Mouse (Mus musculus) Patski (cell line): ENCODE data around the gene Alox15. TPM values are rescaled to one million over a fixed set of nuclear protein-coding genes. Genes with fewer than 3 reads are reported as not detected.
A peak's percentile ranks its signal among the peaks of the same experiment; 100 is the strongest.

Experiments
- ATAC-seq: fragments of 100-300 bp; one replicate; pipeline ENCODE4 v1.8.0; 2021
- CTCF ChIA-PET: fragments of 350-600 bp; sonication (Branson Sonifier 250); formaldehyde crosslinking; loops from one replicate; lab custom pipeline; 2022; ENCODE audit warnings: inconsistent platforms; lab: Charles Lee
- POLR2A ChIA-PET: fragments of 350-600 bp; sonication (Branson Sonifier 250); formaldehyde crosslinking; loops from one replicate; lab custom pipeline; 2022; ENCODE audit warnings: antibody characterized with exemption, inconsistent platforms; lab: Charles Lee
- DNase-seq: peaks from one replicate; pipeline ENCODE4 v3.0.0-alpha.2; 2011; ENCODE audit warnings: low read depth, low spot score
- H3K27me3 ChIP-seq: fragments of 371-371 bp; one replicate; pipeline ENCODE4 v1.5.1; 2021
- CTCF ChIP-seq: fragments of 100-300 bp; IDR thresholded peaks from one replicate; pipeline ENCODE4 v1.5.1; 2021
- in situ Hi-C: fragments of 300-500 bp; cut with MboI; formaldehyde crosslinking; loops from 3 replicates; pipeline ENCODE4 v1.11.1; 2018; ENCODE audit warnings: low pct_unique_long_range_greater_than_20kb, mixed read lengths
- polyA plus RNA-seq: library from polyadenylated mRNA; unstranded; gene quantifications from one replicate; pipeline ENCODE4 v1.2.3, GENCODE M21; 2021

Gene Alox15
- polyA plus RNA-seq, 1 experiment from 2014 or later: not detected

- ATAC-seq (no peak), DNase-seq (no peak)
- CTCF ChIA-PET: no interaction called here
- TF ChIP-seq CTCF: peak; percentile 83
- in situ Hi-C loops: no loop called here
- peaks cover 18% of the 10 kb centered on the region for H3K27me3 ChIP-seq
- POLR2A ChIA-PET: no interaction called here
Observed at GRCm38 (mm10) chr11:70309341-70309740, 42.5 kb downstream of the Alox15 start.

- ATAC-seq (no peak), DNase-seq (no peak)
- in situ Hi-C loops: no loop called here
- peak; percentile 58 for TF ChIP-seq CTCF
- ChIA-PET POLR2A (no interaction called here), CTCF (no interaction called here)
- peaks cover 22% of the 10 kb centered on the region for H3K27me3 ChIP-seq
Observed at GRCm38 (mm10) chr11:70308296-70308695, 43.5 kb downstream of the Alox15 start.

GRCm38 (mm10) chr11:70306159-70306558, 45.7 kb downstream of the Alox15 start:
- CTCF ChIA-PET: no interaction called here
- DNase-seq: no peak
- TF ChIP-seq CTCF: no peak
- in situ Hi-C loops: no loop called here
- peaks cover 18% of the 10 kb centered on the region for H3K27me3 ChIP-seq
- POLR2A ChIA-PET: no interaction called here
- no peak for ATAC-seq

- ATAC-seq (no peak), DNase-seq (no peak)
Observed at GRCm38 (mm10) chr11:70302293-70302692, 49.5 kb downstream of the Alox15 start.

GRCm38 (mm10) chr11:70297836-70298454, 53.9 kb downstream of the Alox15 start:
- peaks cover 24% of the 10 kb centered on the region for H3K27me3 ChIP-seq
- in situ Hi-C loops: no loop called here
- no peak for DNase-seq
- TF ChIP-seq CTCF: no peak
- CTCF ChIA-PET: no interaction called here
- no peak for ATAC-seq
- POLR2A ChIA-PET: interaction anchor here (0.9 to 1.2 kb wide), 2 partner anchors 8 to 16 kb away, joined by 3 to 4 read pairs; no protein-coding TSS in a partner anchor

More at GRCm38 (mm10) chr11:70302293-70302692, 49.5 kb downstream of the Alox15 start:
- CTCF ChIA-PET: no interaction called here
- no peak for TF ChIP-seq CTCF
- H3K27me3 ChIP-seq: peaks cover 22% of the 10 kb centered on the region
- in situ Hi-C loops: no loop called here
- POLR2A ChIA-PET: no interaction called here

- ATAC-seq (no peak), DNase-seq (no peak)
- ChIA-PET CTCF (no interaction called here), POLR2A (interaction anchor here (0.9 kb wide), 1 partner anchor 15 kb away, joined by 3 read pairs; no protein-coding TSS in a partner anchor)
- TF ChIP-seq CTCF: no peak
- in situ Hi-C loops: no loop called here
- H3K27me3 ChIP-seq: peaks cover 20% of the 10 kb centered on the region
Observed at GRCm38 (mm10) chr11:70297405-70297804, 54.4 kb downstream of the Alox15 start.

Other genes starting within 250 kb of the Alox15 start
- gene Mgl2, start 221.7 kb downstream of the Alox15 start, polyA plus RNA-seq: not detected
- not detected for gene Clec10a, start 195.8 kb downstream of the Alox15 start, polyA plus RNA-seq
- gene Slc16a11, start 139.3 kb downstream of the Alox15 start, polyA plus RNA-seq: 1.9 TPM
- gene Slc16a13, start 131.0 kb downstream of the Alox15 start, polyA plus RNA-seq: 12.2 TPM
- not detected for gene Bcl6b, start 122.2 kb downstream of the Alox15 start, polyA plus RNA-seq
- 50.1 TPM for gene 0610010K14Rik, start 114.1 kb downstream of the Alox15 start, polyA plus RNA-seq
- 4.3 TPM for gene Gm21988, start 112.2 kb downstream of the Alox15 start, polyA plus RNA-seq
- 145 TPM for gene Rnasek, start 112.2 kb downstream of the Alox15 start, polyA plus RNA-seq
- gene Alox12, start 96.7 kb downstream of the Alox15 start, polyA plus RNA-seq: 0.03 TPM
- not detected for gene Alox12e, start 29.4 kb downstream of the Alox15 start, polyA plus RNA-seq
- gene Pelp1, start 58.0 kb upstream of the Alox15 start, polyA plus RNA-seq: 31.0 TPM
- gene Arrb2, start 80.6 kb upstream of the Alox15 start, polyA plus RNA-seq: 22.5 TPM
- gene Med11, start 99.9 kb upstream of the Alox15 start, polyA plus RNA-seq: 41.3 TPM
- gene Zmynd15, start 107.4 kb upstream of the Alox15 start, polyA plus RNA-seq: 3.5 TPM
- 32.7 TPM for gene Cxcl16, start 108.0 kb upstream of the Alox15 start, polyA plus RNA-seq
- gene Tm4sf5, start 153.2 kb upstream of the Alox15 start, polyA plus RNA-seq: 0.41 TPM
- not detected for gene Vmo1, start 162.6 kb upstream of the Alox15 start, polyA plus RNA-seq
- not detected for gene Gltpd2, start 167.2 kb upstream of the Alox15 start, polyA plus RNA-seq
- gene Psmb6, start 173.3 kb upstream of the Alox15 start, polyA plus RNA-seq: 323 TPM
- gene Gm40193, start 180.9 kb upstream of the Alox15 start, polyA plus RNA-seq: not detected
- gene Pld2, start 188.0 kb upstream of the Alox15 start, polyA plus RNA-seq: 13.8 TPM
- gene Mink1, start 210.8 kb upstream of the Alox15 start, polyA plus RNA-seq: 63.2 TPM